In the genomic region with DNA sequence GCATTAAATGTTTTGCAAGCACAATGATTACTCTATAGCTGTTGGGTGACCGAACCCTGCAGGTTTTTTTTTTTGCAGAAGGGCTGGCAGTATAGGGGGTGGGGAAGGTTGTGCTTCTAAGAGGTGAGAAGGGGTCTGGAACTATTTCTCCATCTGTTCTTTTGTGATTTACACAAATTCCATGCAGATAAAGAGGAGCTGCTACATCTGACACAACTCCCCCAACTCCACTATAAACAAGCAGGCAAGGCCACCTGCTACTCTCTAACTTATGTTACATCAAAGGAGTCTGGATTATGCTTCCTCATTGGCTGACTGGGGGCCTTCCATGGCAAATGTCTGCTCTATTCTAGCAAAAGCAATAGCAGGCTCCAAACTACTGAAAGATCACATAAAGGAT, we compare ENCODE assay signal across 23 mouse cellular contexts.
DNase-seq lines count a peak whose midpoint lies in the region; ATAC-seq and TF ChIP-seq lines count a peak whose summit lies in the region.
"Had no signal": no experiment of that assay in that cellular context is flagged by ENCODE, and none has a peak within 500 bp of the region (broad histone marks: within the 10 kb centered on the region; RNA-seq: fewer than 3 reads in every experiment).

No protein-coding gene starts in this region.

- H3K4me2 ChIP-seq in kidney, embryonic 14.5 days (replicated peaks; ENCODE audit: low read depth, low read length) = no peak overlapping the region
- no peak overlapping the region for H3K4me2 ChIP-seq in midbrain, embryonic 13.5 days (replicated peaks)
- H3K4me2 ChIP-seq in forebrain, embryonic 14.5 days (ENCODE audit: low read length) = no peak overlapping the region
- no peak overlapping the region for H3K4me2 ChIP-seq in midbrain, embryonic 15.5 days
- H3K4me2 ChIP-seq: embryonic facial prominence, embryonic 13.5 days; kidney, embryonic 15.5 days; limb, embryonic 13.5 days; liver, embryonic 15.5 days had no signal

- TF ChIP-seq CTCF in heart, adult 2 months (IDR thresholded peaks at IDR 0.05) = no peak

- ATAC-seq in kidney, embryonic 14.5 days (ENCODE audit: low FRiP score, low TSS enrichment) = 0 out of 2 replicates have a peak, but pooled peaks have one; percentile 46
- ATAC-seq in midbrain, embryonic 13.5 days = peak; percentile 79
- ATAC-seq in forebrain, embryonic 14.5 days = peak; percentile 87
- ATAC-seq in midbrain, embryonic 15.5 days (replicated peaks) = peak; percentile 42; the same call in 1 of the 2 replicates
- ATAC-seq: intestine, postnatal 0 days; Patski had no signal

- no peak for TF ChIP-seq POLR2A in heart, adult 2 months (IDR thresholded peaks at IDR 0.05; ENCODE audit: insufficient read depth, low read depth, low read length)

- H3K9ac ChIP-seq in kidney, embryonic 14.5 days (ENCODE audit: low read depth, low read length) = no peak overlapping the region
- H3K9ac ChIP-seq in midbrain, embryonic 13.5 days (replicated peaks) = no peak overlapping the region
- H3K9ac ChIP-seq in forebrain, embryonic 14.5 days (ENCODE audit: low read length) = no peak overlapping the region
- H3K9ac ChIP-seq in midbrain, embryonic 15.5 days = no peak overlapping the region
- H3K9ac ChIP-seq in heart, adult 2 months (ENCODE audit: low read depth, low read length) = no peak overlapping the region
- H3K9ac ChIP-seq: embryonic facial prominence, embryonic 13.5 days; kidney, embryonic 15.5 days; limb, embryonic 13.5 days; liver, embryonic 15.5 days had no signal

- 32% methylated on average over 1 of the region's 1 CpGs for WGBS in kidney, embryonic 14.5 days
- 42% methylated on average over 1 of the region's 1 CpGs for WGBS in midbrain, embryonic 13.5 days
- WGBS in midbrain, embryonic 10.5 days = 70% methylated on average over 1 of the region's 1 CpGs
- 44% methylated on average over 1 of the region's 1 CpGs for WGBS in forebrain, embryonic 14.5 days
- 27% methylated on average over 1 of the region's 1 CpGs for WGBS in midbrain, embryonic 15.5 days
- WGBS in heart, adult 2 months = 89% methylated on average over 1 of the region's 1 CpGs

- no peak overlapping the region for H3K27ac ChIP-seq in kidney, embryonic 14.5 days (ENCODE audit: low read depth, low read length)
- H3K27ac ChIP-seq in midbrain, embryonic 13.5 days = no peak overlapping the region
- no peak overlapping the region; the same call in 1 of the 2 replicates for H3K27ac ChIP-seq in midbrain, embryonic 10.5 days (replicated peaks)
- peak overlapping the region; percentile 61 for H3K27ac ChIP-seq in forebrain, embryonic 14.5 days (ENCODE audit: low read depth, low read length)
- no peak overlapping the region for H3K27ac ChIP-seq in midbrain, embryonic 15.5 days
- no peak overlapping the region for H3K27ac ChIP-seq in heart, adult 2 months
- H3K27ac ChIP-seq: embryonic facial prominence, embryonic 13.5 days; heart, embryonic 10.5 days; kidney, embryonic 15.5 days; limb, embryonic 13.5 days; liver, embryonic 15.5 days; macrophage had no signal

- H3K27me3 ChIP-seq in kidney, embryonic 14.5 days (ENCODE audit: control insufficient read depth, insufficient read depth, low read length) = no peaks in the 10 kb centered on the region
- no peaks in the 10 kb centered on the region for H3K27me3 ChIP-seq in midbrain, embryonic 13.5 days
- H3K27me3 ChIP-seq in midbrain, embryonic 10.5 days (ENCODE audit: low read depth, poor library complexity, severe bottlenecking) = no peaks in the 10 kb centered on the region
- H3K27me3 ChIP-seq in forebrain, embryonic 14.5 days (replicated peaks; ENCODE audit: control insufficient read depth, insufficient read depth, low read length) = no peaks in the 10 kb centered on the region
- H3K27me3 ChIP-seq in midbrain, embryonic 15.5 days (replicated peaks) = no peaks in the 10 kb centered on the region
- no peaks in the 10 kb centered on the region for H3K27me3 ChIP-seq in heart, adult 2 months (ENCODE audit: control insufficient read depth, insufficient read depth, low read length)
- H3K27me3 ChIP-seq: CH12.LX; embryonic facial prominence, embryonic 13.5 days; kidney, embryonic 15.5 days; limb, embryonic 13.5 days; liver, embryonic 15.5 days; Patski had no signal

- H3K79me2 ChIP-seq in heart, adult 2 months (replicated peaks; ENCODE audit: control insufficient read depth, insufficient read depth, low read length) = no peaks in the 10 kb centered on the region

- H3K36me3 ChIP-seq in kidney, embryonic 14.5 days (ENCODE audit: control insufficient read depth, insufficient read depth, low read length) = no peaks in the 10 kb centered on the region
- H3K36me3 ChIP-seq in midbrain, embryonic 13.5 days = no peaks in the 10 kb centered on the region
- H3K36me3 ChIP-seq in midbrain, embryonic 10.5 days = no peaks in the 10 kb centered on the region
- no peaks in the 10 kb centered on the region for H3K36me3 ChIP-seq in forebrain, embryonic 14.5 days (ENCODE audit: control insufficient read depth, insufficient read depth, low read length)
- no peaks in the 10 kb centered on the region for H3K36me3 ChIP-seq in midbrain, embryonic 15.5 days (replicated peaks)
- no peaks in the 10 kb centered on the region for H3K36me3 ChIP-seq in heart, adult 2 months (ENCODE audit: control insufficient read depth, insufficient read depth, low read length)
- H3K36me3 ChIP-seq: embryonic facial prominence, embryonic 13.5 days; G1E; heart, embryonic 10.5 days; kidney, embryonic 15.5 days; limb, embryonic 13.5 days; liver, embryonic 15.5 days had no signal

- no peak overlapping the region for H3K4me3 ChIP-seq in kidney, embryonic 14.5 days (ENCODE audit: low read length)
- H3K4me3 ChIP-seq in midbrain, embryonic 13.5 days (replicated peaks) = no peak overlapping the region
- no peak overlapping the region for H3K4me3 ChIP-seq in midbrain, embryonic 10.5 days
- no peak overlapping the region for H3K4me3 ChIP-seq in forebrain, embryonic 14.5 days (ENCODE audit: low read depth, low read length)
- no peak overlapping the region for H3K4me3 ChIP-seq in midbrain, embryonic 15.5 days
- no peak overlapping the region for H3K4me3 ChIP-seq in heart, adult 2 months
- H3K4me3 ChIP-seq: embryonic facial prominence, embryonic 13.5 days; heart, embryonic 10.5 days; kidney, embryonic 15.5 days; limb, embryonic 13.5 days; liver, embryonic 15.5 days had no signal

- H3K9me3 ChIP-seq in kidney, embryonic 14.5 days (ENCODE audit: control insufficient read depth, low read length) = no peaks in the 10 kb centered on the region
- H3K9me3 ChIP-seq in midbrain, embryonic 13.5 days = no peaks in the 10 kb centered on the region
- no peaks in the 10 kb centered on the region for H3K9me3 ChIP-seq in midbrain, embryonic 10.5 days (replicated peaks)
- no peaks in the 10 kb centered on the region for H3K9me3 ChIP-seq in forebrain, embryonic 14.5 days (replicated peaks; ENCODE audit: control insufficient read depth, low read length)
- no peaks in the 10 kb centered on the region for H3K9me3 ChIP-seq in midbrain, embryonic 15.5 days
- H3K9me3 ChIP-seq: embryonic facial prominence, embryonic 13.5 days; heart, embryonic 10.5 days; kidney, embryonic 15.5 days; limb, embryonic 13.5 days; liver, embryonic 15.5 days had no signal

- H3K4me1 ChIP-seq in kidney, embryonic 14.5 days (ENCODE audit: control insufficient read depth, insufficient read depth, low read length) = no peaks in the 10 kb centered on the region
- peaks cover 8% of the 10 kb centered on the region for H3K4me1 ChIP-seq in midbrain, embryonic 13.5 days (replicated peaks)
- peaks cover 6% of the 10 kb centered on the region; the same call in 1 of the 2 replicates for H3K4me1 ChIP-seq in midbrain, embryonic 10.5 days
- H3K4me1 ChIP-seq in forebrain, embryonic 14.5 days (ENCODE audit: control insufficient read depth, insufficient read depth, low read length) = peaks cover 4% of the 10 kb centered on the region; the same call in 1 of the 2 replicates
- 0 out of 2 replicates have a peak, but pooled peaks cover 6% of the 10 kb centered on the region for H3K4me1 ChIP-seq in midbrain, embryonic 15.5 days
- H3K4me1 ChIP-seq in heart, adult 2 months (ENCODE audit: control insufficient read depth, insufficient read depth, low read length) = no peaks in the 10 kb centered on the region
- H3K4me1 ChIP-seq: embryonic facial prominence, embryonic 13.5 days; heart, embryonic 10.5 days; kidney, embryonic 15.5 days; limb, embryonic 13.5 days; liver, embryonic 15.5 days had no signal

- intact Hi-C loops in heart, adult 2 months (cut with DNase I) = no loop called here

- DNase-seq in kidney, postnatal 25 days = no peak
- DNase-seq in midbrain, embryonic 10.5 days (ENCODE audit: low spot score) = no peak
- peak; percentile 75 for DNase-seq in forebrain, embryonic 14.5 days (ENCODE audit: low spot score)
- DNase-seq in heart, adult 2 months = no peak
- DNase-seq: adrenal gland, postnatal 36 days; B cell, adult 2 months; cerebellum, adult 18-20 months; cerebellum, postnatal 25 days; heart, postnatal 4 days; kidney, postnatal 4 days had no signal

- TF ChIP-seq EP300 in heart, adult 2 months (IDR thresholded peaks at IDR 0.05; ENCODE audit: insufficient read depth, low read depth, low read length) = no peak
